Mouse (Mus musculus): ENCODE results near the gene Phb. TPM values are rescaled to one million over a fixed set of nuclear protein-coding genes. Genes with fewer than 3 reads are reported as not detected.
"Not testable (repeated sequence)": the region's sequence is repeated elsewhere in the genome, so short reads cannot be mapped to it uniquely, and the experiment has no call there.

Gene Phb
- total RNA-seq, 2 experiments from 2014 or later = 87.4 to 103 TPM

DNA sequence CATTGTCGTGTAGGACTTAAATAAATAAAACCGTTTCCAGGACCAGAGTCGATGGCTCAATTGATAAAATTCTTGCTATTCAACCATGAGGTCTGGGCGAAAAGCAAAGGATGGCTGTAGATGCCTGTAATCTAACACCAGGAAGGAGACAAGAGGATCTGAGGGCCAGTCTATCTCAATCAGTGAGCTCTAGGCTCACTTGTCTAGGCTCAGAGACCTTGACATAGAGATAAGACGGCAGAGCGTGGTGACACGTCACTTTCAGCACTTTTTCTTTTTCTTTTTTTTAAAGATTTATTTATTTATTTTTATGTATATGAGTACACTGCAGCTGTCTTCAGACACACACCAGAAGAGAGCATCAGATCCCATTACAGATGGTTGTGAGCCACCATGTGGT lies 17.2 kb upstream of the Phb start:
- DNase-seq (ENCODE audit: low spot score in 2 of 2) = no peak

DNA sequence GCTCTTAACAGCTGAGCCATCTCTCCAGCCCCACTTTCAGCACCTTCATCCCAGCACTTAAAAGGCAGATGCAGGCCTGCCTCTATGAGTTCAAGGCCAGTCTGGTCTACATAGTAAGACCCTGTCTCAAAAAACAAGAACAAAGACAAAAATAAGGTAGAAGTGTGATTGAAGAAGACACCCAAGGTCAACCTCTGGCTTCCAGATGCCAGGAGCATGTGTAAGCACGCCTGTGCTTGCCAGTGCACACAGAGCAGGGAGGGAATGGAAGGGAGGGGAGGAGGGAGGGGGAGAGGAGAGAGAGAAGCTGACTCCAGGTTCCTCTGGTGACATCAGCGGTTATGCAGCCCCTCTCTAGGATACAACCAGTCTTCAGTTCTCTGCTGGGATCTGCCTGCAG lies 16.8 kb upstream of the Phb start:
- DNase-seq (ENCODE audit: low spot score in 2 of 2) = no peak

DNA sequence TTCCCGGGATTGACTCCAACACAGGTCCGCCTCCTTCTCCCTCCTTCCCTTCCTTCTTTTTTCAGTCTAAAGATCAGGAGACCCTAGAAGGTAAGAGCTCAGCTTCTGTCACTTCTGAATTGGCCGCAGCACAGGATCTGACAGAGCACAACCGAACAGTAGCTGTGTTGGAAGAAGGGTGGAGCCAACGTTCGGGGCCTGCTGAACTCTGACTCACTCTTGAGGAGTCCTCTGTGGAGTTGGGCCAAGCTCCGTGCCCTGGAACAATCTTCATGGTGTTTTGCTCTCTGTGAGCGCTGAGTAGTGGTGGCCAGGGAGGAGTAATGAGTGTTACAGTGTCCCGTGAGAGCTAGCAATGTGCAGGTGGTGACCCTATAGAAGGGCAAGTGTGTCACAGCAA lies 15.8 kb upstream of the Phb start:
- DNase-seq (ENCODE audit: low spot score in 2 of 2) = no peak

DNA sequence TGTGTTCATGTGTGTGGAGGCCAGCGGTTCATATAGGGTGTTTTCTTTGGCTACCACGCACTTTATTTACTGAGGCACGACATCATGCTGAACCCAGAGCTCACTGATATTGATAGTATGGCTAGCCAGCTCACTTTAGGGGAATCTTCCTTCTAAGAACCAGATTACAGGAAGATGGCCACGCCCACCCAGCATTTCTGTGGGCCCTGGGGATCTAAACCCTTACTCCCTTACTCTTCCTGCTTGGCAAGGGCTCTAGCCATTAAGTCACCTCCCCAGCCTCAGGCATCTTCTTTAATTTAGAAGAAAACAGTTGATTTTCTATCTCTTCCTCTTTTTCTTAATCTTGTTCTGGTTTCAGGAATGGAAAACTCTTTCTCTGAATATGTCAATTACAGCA lies 9.3 kb upstream of the Phb start:
- DNase-seq (ENCODE audit: low spot score in 2 of 2) = no peak

DNA sequence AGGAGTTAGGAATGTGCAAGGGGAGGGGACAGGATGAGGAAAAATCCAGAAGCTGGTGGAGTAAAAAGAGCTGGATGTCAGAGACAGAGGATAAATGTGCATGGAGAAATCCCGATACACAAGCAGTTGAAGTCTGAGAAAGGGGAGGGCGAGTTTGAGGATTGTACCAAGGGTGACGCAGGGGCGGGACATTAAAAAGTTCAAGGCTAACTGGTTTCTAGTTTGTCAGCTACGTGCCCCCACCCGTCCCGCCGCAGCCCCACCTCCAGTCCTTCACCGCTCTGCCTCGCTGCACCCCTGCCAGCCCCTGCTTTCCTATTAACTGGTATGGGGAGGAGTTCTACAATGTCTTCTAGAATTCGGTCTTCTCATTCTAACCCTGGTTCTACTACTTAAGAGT lies 420 bp downstream of the Phb start:
- no peak for DNase-seq (ENCODE audit: low spot score in 2 of 2)

DNA sequence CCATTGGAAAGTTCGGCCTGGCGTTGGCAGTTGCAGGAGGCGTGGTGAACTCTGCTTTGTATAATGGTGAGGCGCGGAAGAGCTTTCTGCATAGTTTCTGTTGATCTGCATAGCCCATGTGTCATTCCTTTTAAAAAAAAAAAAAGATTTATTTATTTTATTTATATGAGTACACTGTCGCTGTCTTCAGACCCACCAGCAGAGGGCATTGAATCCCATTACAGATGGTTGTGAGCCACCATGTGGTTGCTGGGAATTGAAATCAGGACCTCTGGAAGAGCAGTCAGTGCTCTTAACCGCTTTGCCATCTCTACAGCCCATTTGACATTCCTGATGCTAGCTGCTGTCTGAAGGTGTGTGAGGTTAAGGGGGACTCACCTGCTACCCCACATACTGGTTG lies 1.3 kb downstream of the Phb start:
- DNase-seq (ENCODE audit: low spot score in 2 of 2) = not testable (repeated sequence)

DNA sequence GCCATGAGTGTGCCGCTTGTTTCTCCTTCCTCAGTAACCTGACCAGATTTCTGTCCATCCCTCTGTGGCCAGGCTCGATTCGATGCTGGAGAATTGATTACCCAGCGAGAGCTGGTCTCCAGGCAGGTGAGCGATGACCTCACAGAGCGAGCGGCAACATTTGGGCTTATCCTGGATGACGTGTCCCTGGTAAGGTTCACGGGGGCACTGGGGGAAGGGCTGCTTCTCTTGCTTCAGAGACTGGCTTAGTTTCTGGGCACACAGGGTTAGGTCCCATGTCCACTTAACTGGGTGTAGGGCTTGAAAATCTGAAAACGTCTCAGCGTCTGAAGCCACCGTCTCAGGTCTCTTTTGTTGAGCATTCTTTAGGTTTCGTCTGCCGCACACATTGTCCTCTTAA lies 8.7 kb downstream of the Phb start:
- DNase-seq (ENCODE audit: low spot score in 2 of 2) = no peak

DNA sequence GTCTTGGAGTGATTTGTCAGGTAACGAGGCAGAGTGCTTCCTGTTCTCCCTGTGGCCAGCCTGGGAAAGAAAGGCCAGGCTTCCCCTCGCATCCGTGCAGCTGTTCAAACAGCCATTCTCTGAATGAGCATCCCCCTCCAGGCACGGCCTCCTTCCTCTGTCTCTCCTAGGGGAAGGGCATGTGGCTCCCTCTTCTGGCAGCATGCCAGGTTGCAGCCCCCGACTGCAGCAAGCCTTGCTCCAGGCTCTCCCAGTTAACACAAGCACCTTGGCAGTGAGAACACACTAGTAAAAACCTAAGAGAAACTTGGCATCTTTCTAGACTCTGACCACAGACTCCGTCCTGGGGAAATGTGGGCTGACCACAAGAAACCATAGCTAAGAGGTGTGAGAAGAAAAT lies 9.6 kb downstream of the Phb start:
- peak; percentile 34 to 37 for DNase-seq (ENCODE audit: low spot score in 2 of 2)

DNA sequence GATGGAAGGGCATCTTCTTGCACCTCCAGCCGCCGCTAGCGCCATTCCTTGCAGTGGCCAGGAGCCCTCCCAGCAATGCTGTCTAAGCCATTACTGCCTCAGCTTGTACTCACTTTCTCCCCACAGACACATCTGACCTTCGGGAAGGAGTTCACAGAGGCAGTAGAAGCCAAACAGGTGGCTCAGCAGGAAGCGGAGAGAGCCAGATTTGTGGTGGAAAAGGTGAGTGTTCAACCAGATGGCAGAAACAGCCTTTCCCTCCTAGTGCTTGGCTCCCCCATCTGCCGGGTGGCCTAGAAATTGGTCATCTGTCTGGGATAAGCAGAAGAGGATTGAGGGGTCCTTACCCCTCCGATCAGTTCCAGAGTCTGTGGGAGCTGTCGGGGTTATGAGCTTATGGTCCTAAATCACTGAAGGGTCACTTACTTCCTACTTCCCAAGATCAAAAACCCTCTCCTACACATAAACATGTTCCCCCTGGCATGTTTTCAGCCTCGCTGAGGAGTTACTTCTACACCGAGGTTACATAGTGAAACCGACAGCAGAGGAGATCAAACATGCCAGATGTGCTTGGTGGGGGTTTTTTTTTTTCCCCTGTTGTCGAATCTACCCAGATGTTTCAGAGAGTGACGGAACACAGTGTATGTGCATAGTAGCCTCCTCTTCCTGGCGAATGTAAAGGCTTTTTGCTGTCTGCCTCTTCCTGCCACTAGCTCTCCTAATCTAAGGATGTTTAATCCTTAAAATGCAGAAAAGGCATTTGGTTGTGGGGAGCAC lies 11.4 kb downstream of the Phb start:
- no peak for DNase-seq (ENCODE audit: low spot score in 2 of 2)

DNA sequence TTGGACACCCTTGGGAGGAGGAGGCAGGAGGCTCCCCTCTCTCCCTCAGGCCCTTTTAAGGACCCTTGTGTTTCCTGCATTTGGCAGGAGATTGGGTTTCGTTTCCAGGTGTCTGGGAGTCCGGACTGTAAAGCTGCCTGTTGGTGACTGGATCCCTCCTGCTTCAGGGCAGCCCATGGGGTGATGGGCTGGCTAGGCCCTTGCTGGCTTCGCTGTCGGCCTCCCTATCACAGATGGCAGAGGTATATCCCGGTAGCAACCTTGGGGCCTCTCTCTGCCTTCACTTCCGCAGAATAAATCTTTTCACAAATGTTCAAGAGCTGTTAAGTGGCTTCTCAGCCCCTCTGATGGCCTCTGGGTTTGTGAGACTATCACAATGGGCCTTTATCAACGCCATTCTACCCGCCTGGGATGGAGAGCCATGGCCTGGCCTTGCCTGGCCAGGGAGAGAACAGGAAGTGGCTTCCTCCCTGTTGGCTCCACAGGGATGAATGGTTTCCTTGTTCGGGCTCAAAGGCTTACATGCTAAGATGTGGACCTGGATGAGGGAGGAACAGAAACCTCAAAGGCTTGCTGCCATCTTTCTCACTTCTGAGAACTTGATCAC lies 15.3 kb downstream of the Phb start:
- no peak for DNase-seq (ENCODE audit: low spot score in 2 of 2)

DNA sequence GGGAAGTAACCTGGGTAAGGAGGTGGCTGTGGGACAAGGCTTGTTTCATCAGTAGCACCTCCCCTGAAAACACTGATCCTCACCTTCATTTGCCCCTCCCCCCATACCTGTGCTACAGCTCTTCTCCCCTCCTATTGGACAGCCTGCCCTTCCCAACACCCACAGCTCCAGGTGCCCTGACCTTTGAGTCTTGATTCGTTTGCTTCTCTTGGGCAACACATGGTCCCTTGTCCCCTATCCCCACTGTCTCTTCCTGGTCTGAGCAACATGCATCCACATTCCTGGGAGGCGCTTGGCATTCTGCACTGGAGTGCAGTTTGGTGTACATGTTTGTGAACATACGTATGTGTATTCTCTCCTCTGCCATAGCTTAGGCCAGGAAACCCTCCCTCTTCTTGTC lies 16.2 kb downstream of the Phb start:
- no peak for DNase-seq (ENCODE audit: low spot score in 2 of 2)

DNA sequence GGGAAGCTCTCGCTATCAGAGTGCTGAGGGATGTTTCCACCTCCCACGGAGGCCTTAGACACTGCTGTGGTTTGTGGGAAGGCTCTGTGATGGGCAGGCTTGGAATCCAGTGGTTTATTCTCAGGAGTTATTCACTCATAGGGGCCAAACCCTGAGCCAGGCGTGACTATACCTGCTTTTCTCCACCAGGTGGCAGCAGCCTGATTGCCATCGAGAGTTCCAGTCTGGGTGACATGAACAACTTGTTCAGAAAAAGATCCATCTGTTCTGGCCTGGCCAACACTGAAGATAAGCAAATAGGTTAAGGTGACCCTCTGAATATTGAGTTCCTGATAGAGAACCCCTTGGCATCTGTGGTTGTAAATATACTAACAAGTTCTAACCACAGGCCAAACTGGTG lies 19.3 kb downstream of the Phb start:
- DNase-seq (ENCODE audit: low spot score in 2 of 2) = peak; percentile 81 to 82

DNA sequence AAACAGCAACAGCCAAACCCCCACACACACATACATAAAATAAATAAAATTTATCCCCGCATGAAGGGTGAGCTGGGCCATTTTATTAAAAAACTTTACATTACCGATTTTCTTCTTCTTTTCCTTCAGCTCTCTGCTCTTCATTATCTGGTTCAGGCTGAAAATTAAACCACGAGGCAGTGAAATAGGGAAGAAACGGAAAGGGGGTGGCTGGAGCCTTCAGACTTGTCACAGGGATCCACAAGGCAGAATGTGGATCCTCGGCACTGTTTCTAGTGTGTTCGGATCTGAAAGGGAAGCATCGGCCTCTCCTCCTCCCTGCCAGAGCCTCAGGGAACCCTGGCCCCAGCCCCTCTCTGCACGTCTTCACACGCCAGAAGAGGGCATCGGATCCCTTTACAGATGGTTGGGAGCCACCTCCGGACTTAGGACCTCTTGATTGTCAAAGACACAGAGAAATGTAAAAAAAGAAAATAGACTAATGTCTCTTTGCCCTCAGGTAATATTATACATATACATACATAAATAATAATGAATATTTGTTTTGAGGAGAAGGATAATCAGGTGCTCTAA lies 20.4 kb downstream of the Phb start:
- no peak for DNase-seq (ENCODE audit: low spot score in 2 of 2)

DNA sequence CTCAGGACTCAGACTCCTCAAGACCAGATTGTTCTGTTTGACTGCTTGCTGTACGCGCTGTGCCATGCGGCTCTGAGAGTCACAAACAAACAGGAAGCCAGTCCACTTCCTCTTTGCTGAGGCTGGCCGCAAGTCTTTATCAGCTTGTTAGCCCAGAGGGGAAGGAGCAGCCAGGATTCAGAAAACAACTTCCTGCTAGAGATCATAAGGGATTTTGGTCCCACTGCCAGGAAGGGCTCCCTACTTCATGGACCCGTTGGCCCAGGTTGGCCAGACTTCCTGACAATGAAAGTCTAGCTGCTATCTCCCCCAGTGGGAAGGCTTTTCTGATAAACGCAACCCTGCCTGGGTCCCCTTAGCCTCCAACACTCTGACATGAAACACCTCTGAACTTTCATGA lies 21.8 kb downstream of the Phb start:
- DNase-seq (ENCODE audit: low spot score in 2 of 2) = no peak

DNA sequence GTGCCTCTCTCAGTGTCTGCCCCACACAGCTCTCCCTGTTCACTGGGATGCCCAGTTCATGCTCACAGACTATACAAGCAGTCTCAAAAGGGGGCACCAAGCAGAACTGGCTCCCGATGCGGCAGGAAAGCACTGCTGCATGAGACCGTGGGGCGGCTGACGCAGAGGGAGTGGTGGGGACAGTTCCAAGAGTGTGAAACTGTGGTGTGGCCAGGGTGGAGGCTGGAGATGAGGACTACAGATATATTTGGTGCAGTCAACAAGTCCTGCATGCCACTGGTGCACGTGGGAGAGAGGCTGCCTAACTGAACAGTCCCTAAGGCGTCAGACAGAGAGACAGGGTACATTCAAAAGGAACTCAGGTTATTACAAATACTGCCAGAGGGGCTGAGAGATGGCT lies 22.2 kb downstream of the Phb start:
- no peak for DNase-seq (ENCODE audit: low spot score in 2 of 2)

DNA sequence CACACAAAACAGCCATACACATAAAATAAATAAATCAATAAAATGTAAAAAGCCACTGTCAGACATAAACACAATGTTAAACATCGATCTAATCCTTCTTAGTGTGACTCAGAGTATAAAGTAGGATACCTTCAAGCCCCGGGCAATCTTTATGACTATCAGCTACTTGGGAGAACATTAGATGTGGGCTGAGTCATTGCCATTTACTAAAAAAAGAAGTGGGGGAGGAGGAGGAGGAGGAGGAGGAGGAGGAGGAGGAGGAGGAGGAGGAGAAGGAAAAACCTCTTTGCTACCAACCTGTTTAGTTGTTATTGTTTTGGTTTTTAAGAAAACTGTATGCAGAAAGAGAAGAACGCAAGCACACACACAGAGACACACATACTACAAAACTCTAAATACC lies 22.8 kb downstream of the Phb start:
- DNase-seq (ENCODE audit: low spot score in 2 of 2) = no peak

DNA sequence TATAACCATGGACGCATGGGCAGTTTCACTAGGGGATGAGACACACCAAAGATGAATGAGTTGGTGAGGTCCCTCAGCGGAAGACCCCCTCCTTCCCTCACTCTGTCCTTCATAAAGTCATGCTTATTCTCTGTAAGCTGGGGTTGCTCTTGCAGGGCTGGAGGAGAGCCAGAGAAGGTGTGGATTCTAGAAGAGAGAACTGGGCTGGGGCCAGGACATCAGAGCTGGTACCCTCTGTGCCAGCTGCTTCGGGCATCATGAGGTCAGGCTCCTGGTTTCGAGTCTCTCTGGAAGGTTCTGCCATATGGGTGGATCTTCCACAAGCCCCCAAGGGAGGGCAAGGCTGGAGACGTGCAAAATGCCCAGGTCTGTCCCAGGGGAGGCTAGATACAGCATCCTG lies 31.8 kb downstream of the Phb start:
- DNase-seq (ENCODE audit: low spot score in 2 of 2) = no peak

DNA sequence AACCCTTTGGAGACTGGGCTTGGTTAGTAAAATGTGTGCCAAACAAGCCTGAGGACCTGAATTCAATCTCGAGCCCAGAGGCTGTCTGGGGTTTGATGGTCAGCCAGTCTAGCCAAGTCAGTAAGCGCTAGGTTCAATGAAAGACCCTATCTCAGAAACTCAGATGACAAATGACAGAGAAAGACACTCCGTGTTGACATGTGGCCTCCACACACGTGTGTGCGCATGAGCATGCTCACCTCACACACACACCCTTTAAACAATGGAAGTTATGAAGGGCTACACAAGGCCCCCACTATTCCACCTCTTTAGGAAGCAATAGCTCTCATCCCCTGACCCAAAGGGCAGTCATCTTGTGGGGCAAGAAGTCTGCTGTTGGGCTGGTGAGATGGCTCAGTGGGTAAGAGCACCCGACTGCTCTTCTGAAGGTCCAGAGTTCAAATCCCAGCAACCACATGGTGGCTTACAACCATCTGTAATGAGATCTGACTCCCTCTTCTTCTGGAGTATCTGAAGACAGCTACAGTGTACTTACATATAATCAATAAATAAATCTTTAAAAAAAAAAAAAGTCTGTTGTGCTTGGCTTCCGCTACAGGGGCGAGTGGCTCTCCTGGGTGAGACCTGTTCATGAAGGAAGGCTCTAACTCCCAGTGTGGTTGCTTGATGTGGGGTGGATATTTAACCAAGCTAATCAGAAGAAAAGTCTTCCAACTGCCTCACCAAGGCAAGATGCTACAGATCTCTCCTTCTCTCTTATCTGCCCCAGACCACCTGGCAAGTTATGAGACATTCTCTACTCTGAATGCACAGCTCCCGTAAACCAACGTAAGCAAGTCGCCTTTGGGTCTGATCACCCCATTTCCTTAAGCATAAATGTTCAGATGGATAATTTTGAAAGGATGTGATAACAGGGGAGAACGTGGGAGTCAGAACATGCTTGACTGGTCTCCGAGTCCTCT lies 34.3 kb downstream of the Phb start:
- DNase-seq (ENCODE audit: low spot score in 2 of 2) = no peak

DNA sequence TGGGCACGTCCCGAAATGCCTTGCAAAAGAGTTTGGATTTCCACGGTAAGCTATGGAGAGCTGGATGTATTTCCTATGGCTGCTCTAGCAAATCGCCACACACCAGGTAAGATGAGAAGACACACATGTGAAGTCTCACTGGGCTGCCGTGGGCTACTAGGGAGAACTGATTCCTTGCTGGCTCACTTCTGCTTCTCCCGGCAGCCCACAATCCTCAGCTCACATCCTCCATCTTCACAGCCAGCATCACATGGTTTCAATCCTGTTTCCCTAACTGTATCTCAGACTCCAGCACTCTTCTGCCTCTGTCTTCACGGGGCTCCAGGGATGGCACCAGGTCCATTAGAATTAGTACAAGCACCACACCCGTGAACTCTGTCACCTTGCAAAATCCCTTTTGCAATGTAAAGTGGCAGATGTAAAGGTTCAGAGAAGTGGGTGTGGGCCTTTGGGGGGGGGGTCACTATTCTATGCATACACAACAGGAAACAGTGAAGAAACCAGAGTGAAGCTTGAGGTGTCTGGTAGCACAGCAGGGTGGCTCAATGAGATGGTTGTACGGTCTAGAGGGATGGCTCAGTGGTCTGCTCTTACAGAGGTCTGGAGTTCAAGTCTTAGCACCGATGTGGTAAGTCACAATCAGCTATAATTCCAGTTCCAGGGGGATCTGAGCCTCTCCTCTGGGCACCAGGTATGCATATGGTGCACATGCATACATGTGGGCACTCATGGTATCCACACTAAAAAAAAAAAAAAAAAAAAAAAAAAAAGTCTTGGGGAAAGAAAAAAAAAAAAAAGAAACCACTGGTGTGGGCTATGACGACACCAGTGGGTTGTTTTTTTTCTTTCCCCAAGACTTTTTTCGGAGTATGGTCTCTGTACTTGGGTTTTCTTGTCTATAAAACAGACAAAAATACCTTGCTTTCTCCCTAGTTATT lies 37.5 kb downstream of the Phb start:
- no peak for DNase-seq (ENCODE audit: low spot score in 2 of 2)

DNA sequence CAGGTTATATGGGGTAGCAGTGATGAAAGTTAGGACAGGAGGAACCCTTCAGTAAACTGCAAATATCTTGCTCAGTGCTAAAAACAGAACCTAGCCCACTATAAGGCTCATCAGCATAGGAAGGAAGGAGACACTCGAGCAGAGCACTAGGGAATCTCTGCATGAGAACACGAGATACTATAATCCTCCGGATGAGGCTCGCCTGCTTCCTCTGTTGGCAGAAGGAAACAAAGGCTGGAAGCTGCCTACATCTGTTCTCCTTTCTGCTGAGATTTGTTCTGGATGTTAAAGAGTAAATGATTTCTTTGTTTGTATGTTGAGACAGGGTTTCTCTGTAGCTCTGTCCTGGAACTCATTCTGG lies 38.2 kb downstream of the Phb start:
- peak in 1 of 2 experiments; percentile 7 for DNase-seq (ENCODE audit: low spot score in 2 of 2)
